Mouse (Mus musculus): ENCODE results near the gene Fbn1. TPM values are rescaled to one million over a fixed set of nuclear protein-coding genes. Genes with fewer than 3 reads are reported as not detected.
A peak's percentile ranks its signal among the peaks of the same experiment; 100 is the strongest.
"Not testable (repeated sequence)": the region's sequence is repeated elsewhere in the genome, so short reads cannot be mapped to it uniquely, and the experiment has no call there.

Gene Fbn1
- total RNA-seq, 4 experiments from 2014 or later = 9.0 to 10.6 (median 9.7) TPM

- no peak for DNase-seq (ENCODE audit: low spot score in 2 of 2)
Observed at GRCm38 (mm10) chr2:125298841-125299240, 209.0 kb downstream of the Fbn1 start.

- no peak for DNase-seq (ENCODE audit: low spot score in 2 of 2)
Observed at GRCm38 (mm10) chr2:125295526-125295925, 212.3 kb downstream of the Fbn1 start.

- DNase-seq (ENCODE audit: low spot score in 2 of 2) = no peak
Observed at GRCm38 (mm10) chr2:125293969-125294491, 213.8 kb downstream of the Fbn1 start.

GRCm38 (mm10) chr2:125292616-125293015 is 215.2 kb downstream of the Fbn1 start:
- no peak for DNase-seq (ENCODE audit: low spot score in 2 of 2)

- DNase-seq (ENCODE audit: low spot score in 2 of 2) = no peak
Observed at GRCm38 (mm10) chr2:125291101-125291500, 216.7 kb downstream of the Fbn1 start.

- DNase-seq (ENCODE audit: low spot score in 2 of 2) = no peak
Observed at GRCm38 (mm10) chr2:125290197-125290965, 217.4 kb downstream of the Fbn1 start.

- DNase-seq (ENCODE audit: low spot score in 2 of 2) = no peak
Observed at GRCm38 (mm10) chr2:125285777-125286176, 222.0 kb downstream of the Fbn1 start.

GRCm38 (mm10) chr2:125282334-125283206 is 225.2 kb downstream of the Fbn1 start:
- DNase-seq (ENCODE audit: low spot score in 2 of 2) = no peak

GRCm38 (mm10) chr2:125279995-125280394 is 227.8 kb downstream of the Fbn1 start:
- DNase-seq (ENCODE audit: low spot score in 2 of 2) = not testable (repeated sequence)

GRCm38 (mm10) chr2:125278474-125278873 is 229.3 kb downstream of the Fbn1 start:
- DNase-seq (ENCODE audit: low spot score in 2 of 2) = no peak

- DNase-seq (ENCODE audit: low spot score in 2 of 2) = no peak
Observed at GRCm38 (mm10) chr2:125276692-125277091, 231.1 kb downstream of the Fbn1 start.

GRCm38 (mm10) chr2:125275617-125276016 is 232.2 kb downstream of the Fbn1 start:
- no peak for DNase-seq (ENCODE audit: low spot score in 2 of 2)

GRCm38 (mm10) chr2:125268876-125269275 is 238.9 kb downstream of the Fbn1 start:
- DNase-seq (ENCODE audit: low spot score in 2 of 2) = no peak

GRCm38 (mm10) chr2:125263753-125264152 is 244.0 kb downstream of the Fbn1 start:
- DNase-seq (ENCODE audit: low spot score in 2 of 2) = no peak

- peak in 1 of 2 experiments; percentile 21 for DNase-seq (ENCODE audit: low spot score in 2 of 2)
Observed at GRCm38 (mm10) chr2:125263056-125263455, 244.7 kb downstream of the Fbn1 start.

- DNase-seq (ENCODE audit: low spot score in 2 of 2) = no peak
Observed at GRCm38 (mm10) chr2:125260326-125260725, 247.5 kb downstream of the Fbn1 start.

GRCm38 (mm10) chr2:125259230-125260120 is 248.3 kb downstream of the Fbn1 start:
- no peak for DNase-seq (ENCODE audit: low spot score in 2 of 2)

GRCm38 (mm10) chr2:125255886-125256285 is 251.9 kb downstream of the Fbn1 start:
- DNase-seq (ENCODE audit: low spot score in 2 of 2) = no peak

GRCm38 (mm10) chr2:125254630-125255029 is 253.2 kb downstream of the Fbn1 start:
- no peak for DNase-seq (ENCODE audit: low spot score in 2 of 2)

GRCm38 (mm10) chr2:125253699-125254098 is 254.1 kb downstream of the Fbn1 start:
- DNase-seq (ENCODE audit: low spot score in 2 of 2) = no peak

- DNase-seq (ENCODE audit: low spot score in 2 of 2) = peak in 1 of 2 experiments; percentile 28
Observed at GRCm38 (mm10) chr2:125252275-125252674, 255.5 kb downstream of the Fbn1 start.

Measured in layer of hippocampus, adult 8-10 months (tissue).